In the genomic region with DNA sequence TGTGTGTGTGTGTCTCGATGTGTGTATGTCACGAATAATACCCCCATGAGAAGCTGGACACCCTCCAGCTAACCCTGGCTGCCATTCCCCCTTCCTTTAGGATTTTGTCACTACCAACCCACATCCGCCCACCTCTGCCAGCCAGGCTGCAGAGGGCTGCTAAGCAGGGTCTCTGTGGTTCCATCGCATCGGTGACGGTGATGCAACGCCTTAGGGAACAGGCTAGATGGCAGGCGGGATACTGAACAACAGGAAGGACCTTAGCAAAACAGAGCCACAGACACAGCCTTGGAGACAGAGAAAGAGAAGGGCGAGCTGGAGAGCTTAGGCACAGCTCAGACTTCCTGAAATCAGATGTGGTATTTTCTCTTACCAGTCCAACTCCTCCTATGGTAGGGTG, we compare ENCODE assay signal across 19 mouse cellular contexts. TPM values are rescaled to one million over a fixed set of nuclear protein-coding genes. Genes with fewer than 3 reads are reported as not detected.
DNase-seq lines count a peak whose midpoint lies in the region; ATAC-seq and TF ChIP-seq lines count a peak whose summit lies in the region.
"Had no signal": no experiment of that assay in that cellular context is flagged by ENCODE, and none has a peak within 500 bp of the region (broad histone marks: within the 10 kb centered on the region; RNA-seq: fewer than 3 reads in every experiment).

No protein-coding gene starts in this region.

- no peaks in the 10 kb centered on the region for H3K36me3 ChIP-seq in hindbrain, postnatal 0 days (ENCODE audit: insufficient read depth, low read length)
- H3K36me3 ChIP-seq in hindbrain, embryonic 16.5 days (ENCODE audit: control insufficient read depth, insufficient read depth, low read length) = no peaks in the 10 kb centered on the region
- H3K36me3 ChIP-seq: embryonic facial prominence, embryonic 10.5 days had no signal

- no peak overlapping the region for H3K9ac ChIP-seq in hindbrain, postnatal 0 days (replicated peaks; ENCODE audit: low read length)
- H3K9ac ChIP-seq in hindbrain, embryonic 16.5 days (ENCODE audit: low read depth, low read length) = no peak overlapping the region
- H3K9ac ChIP-seq: forebrain, postnatal 0 days; liver, embryonic 14.5 days had no signal

- no peak for DNase-seq in hindbrain, postnatal 0 days (ENCODE audit: low spot score)
- peak; percentile 34 for DNase-seq in retina, postnatal 1 day
- DNase-seq in retina, embryonic 14.5 days (ENCODE audit: low spot score) = no peak
- DNase-seq in cerebellum, adult 9-11 months = peak; percentile 37
- DNase-seq in adrenal gland, adult 8-10 months = no peak
- DNase-seq: adrenal gland, postnatal 14 days; gastrocnemius, postnatal 10 days; heart, postnatal 10 days; lung, postnatal 14 days; spleen, adult 18-20 months; thymus, postnatal 25 days had no signal

- H3K27ac ChIP-seq in hindbrain, postnatal 0 days = peak overlapping the region; percentile 45
- H3K27ac ChIP-seq in hindbrain, embryonic 16.5 days (ENCODE audit: low read depth, low read length) = no peak overlapping the region
- H3K27ac ChIP-seq in olfactory bulb, adult 2 months (ENCODE audit: insufficient read depth, low read depth, low read length) = peak overlapping the region; percentile 91
- H3K27ac ChIP-seq: embryonic facial prominence, embryonic 10.5 days; kidney, postnatal 0 days; liver, embryonic 14.5 days had no signal

- H3K9me3 ChIP-seq in hindbrain, postnatal 0 days (ENCODE audit: low read length) = no peaks in the 10 kb centered on the region
- H3K9me3 ChIP-seq in hindbrain, embryonic 16.5 days (ENCODE audit: control insufficient read depth, low read length) = no peaks in the 10 kb centered on the region
- H3K9me3 ChIP-seq: embryonic facial prominence, embryonic 10.5 days had no signal

- H3K4me2 ChIP-seq in hindbrain, postnatal 0 days (ENCODE audit: low read depth, low read length) = peak overlapping the region; percentile 36; the same call in 1 of the 2 replicates
- no peak overlapping the region; the same call in 1 of the 2 replicates for H3K4me2 ChIP-seq in hindbrain, embryonic 16.5 days (ENCODE audit: low read length)

- ATAC-seq in hindbrain, postnatal 0 days = no peak
- no peak for ATAC-seq in hindbrain, embryonic 16.5 days
- ATAC-seq: CD4-positive, CD25-positive, alpha-beta regulatory T cell, adult 4 months had no signal

- H3K4me1 ChIP-seq in hindbrain, postnatal 0 days (ENCODE audit: insufficient read depth, low read length) = peaks cover 18% of the 10 kb centered on the region
- peaks cover 11% of the 10 kb centered on the region for H3K4me1 ChIP-seq in hindbrain, embryonic 16.5 days (ENCODE audit: control insufficient read depth, insufficient read depth, low read depth, low read length)
- H3K4me1 ChIP-seq in olfactory bulb, adult 2 months (ENCODE audit: control insufficient read depth, insufficient read depth, low read length) = peaks cover 55% of the 10 kb centered on the region

- no peak overlapping the region for H3K4me3 ChIP-seq in hindbrain, postnatal 0 days (ENCODE audit: low read length)
- no peak overlapping the region for H3K4me3 ChIP-seq in hindbrain, embryonic 16.5 days (ENCODE audit: low read length)
- H3K4me3 ChIP-seq in olfactory bulb, adult 2 months (ENCODE audit: insufficient read depth, low read depth, low read length) = no peak overlapping the region
- H3K4me3 ChIP-seq: embryonic facial prominence, embryonic 10.5 days; myocyte had no signal

- no peak for TF ChIP-seq POLR2A in olfactory bulb, adult 2 months (IDR thresholded peaks at IDR 0.05; ENCODE audit: insufficient read depth, low read depth, low read length)

- no peaks in the 10 kb centered on the region for H3K27me3 ChIP-seq in hindbrain, postnatal 0 days (ENCODE audit: insufficient read depth, low read length)
- H3K27me3 ChIP-seq in hindbrain, embryonic 16.5 days (replicated peaks; ENCODE audit: control insufficient read depth, insufficient read depth, low read length) = no peaks in the 10 kb centered on the region

- WGBS in hindbrain, postnatal 0 days = 34% methylated on average over 9 of the region's 9 CpGs
- 41% methylated on average over 9 of the region's 9 CpGs for WGBS in hindbrain, embryonic 16.5 days
- WGBS in olfactory bulb, adult 2 months = 19% methylated on average over 9 of the region's 9 CpGs

- TF ChIP-seq CTCF in hindbrain, postnatal 0 days (IDR thresholded peaks at IDR 0.05; ENCODE audit: low read depth) = no peak
- no peak for TF ChIP-seq CTCF in olfactory bulb, adult 2 months (IDR thresholded peaks at IDR 0.05; ENCODE audit: insufficient read depth, low read depth, low read length)

RNA-seq across cellular contexts. Expression of gene Dlgap3, which starts 9.7 kb away (rescaled TPM):
- total RNA-seq in hindbrain, postnatal 0 days (2014; rRNA removed) = 153 and 163 TPM in 2 replicates
- 30.0 and 34.2 TPM in 2 replicates for polyA plus RNA-seq in hindbrain, postnatal 0 days (2015; fragmentation: Nextera tagmentation; extraction: Ambion mirVana)
- 21.0 and 22.3 TPM in 2 replicates for polyA plus RNA-seq in hindbrain, embryonic 16.5 days (2015; fragmentation: Nextera tagmentation; extraction: Ambion mirVana)
- not detected in 2 replicates for polyA plus RNA-seq in olfactory bulb, adult 2 months (2012; ENCODE audit: insufficient read depth, insufficient read length, low replicate concordance, missing spikeins)
- 1 to 10 TPM; 3.3 to 7.0 (median 5.8) TPM for total RNA-seq in adrenal gland, adult 8-10 months (2022)
- polyA plus RNA-seq: CD4-positive, CD25-positive, alpha-beta regulatory T cell, adult 4 months; myocyte had no signal

RNA-seq across cellular contexts. Expression of gene Tmem35b, which starts 55.2 kb away (rescaled TPM):
- 6.7 and 8.7 TPM in 2 replicates for total RNA-seq in hindbrain, postnatal 0 days (2014; rRNA removed)
- polyA plus RNA-seq in hindbrain, postnatal 0 days (2015; fragmentation: Nextera tagmentation; extraction: Ambion mirVana) = 13.8 and 15.4 TPM in 2 replicates
- polyA plus RNA-seq in hindbrain, embryonic 16.5 days (2015; fragmentation: Nextera tagmentation; extraction: Ambion mirVana) = 16.9 and 17.5 TPM in 2 replicates
- polyA plus RNA-seq in olfactory bulb, adult 2 months (2012; ENCODE audit: insufficient read depth, insufficient read length, low replicate concordance, missing spikeins) = not detected in 2 replicates
- 10 to 100 TPM; 19.0 to 21.6 (median 20.3) TPM for total RNA-seq in adrenal gland, adult 8-10 months (2022)

Comparison
In these comparisons a context has a peak if more than half of its experiments do, and no peak if none do; other contexts are left out.
1. DNase-seq: peak in retina, postnatal 1 day (single experiment) and cerebellum, adult 9-11 months (single experiment); none in hindbrain, postnatal 0 days (single experiment), retina, embryonic 14.5 days (single experiment) and adrenal gland, adult 8-10 months (single experiment).
2. RNA of gene Tmem35b, which starts 55.2 kb away (polyA plus RNA-seq): 16.9 to 17.5 TPM in hindbrain, embryonic 16.5 days and 13.8 to 15.4 TPM in hindbrain, postnatal 0 days; not detected in olfactory bulb, adult 2 months; every median in the first group is over 10 times any median in the second.